Mouse (Mus musculus): ENCODE results near the gene Gsg1l. TPM values are rescaled to one million over a fixed set of nuclear protein-coding genes. Genes with fewer than 3 reads are reported as not detected.

Gsg1l gene
- total and polyA plus RNA-seq, 2 experiments from 2014 or later = 5.7 to 16.6 TPM

DNA sequence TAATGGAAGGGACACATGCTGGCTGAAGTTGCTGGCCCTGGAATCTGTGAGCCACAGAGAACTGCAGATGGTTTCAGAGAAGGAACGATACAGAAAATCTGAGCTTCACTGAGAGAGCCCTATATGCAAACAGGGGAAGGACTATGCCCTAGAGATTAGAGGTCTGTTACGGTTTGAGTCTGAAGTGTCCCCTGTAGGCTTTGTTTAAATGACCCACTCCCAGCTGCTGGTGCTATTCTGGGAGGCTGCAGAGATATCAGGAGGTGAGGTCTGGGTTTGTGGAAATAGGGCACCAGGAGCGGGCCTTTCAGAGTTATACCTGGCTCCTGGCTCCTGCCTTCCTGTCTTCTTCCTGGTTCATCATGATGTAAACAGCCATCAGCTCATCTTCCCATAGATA is 95.1 kb downstream of the Gsg1l start:
- H3K9me3 ChIP-seq (replicated peaks; ENCODE audit: control insufficient read depth, low read length) = no peaks in the 10 kb centered on the region
- H3K9ac ChIP-seq (replicated peaks; ENCODE audit: low read depth, low read length) = no peak overlapping the region
- TF ChIP-seq CTCF (IDR thresholded peaks at IDR 0.05; ENCODE audit: low read depth) (no peak), EP300 (IDR thresholded peaks at IDR 0.05; ENCODE audit: low read depth) (no peak)
- H3K4me2 ChIP-seq (ENCODE audit: low read depth, low read length) = no peak overlapping the region
- no peak overlapping the region for H3K4me3 ChIP-seq (ENCODE audit: low read depth, low read length)
- 32% methylated on average over 3 of the region's 3 CpGs for WGBS
- DNase-seq (ENCODE audit: low spot score) = peak; percentile 30
- peak; percentile 65; the same call in 1 of the 2 replicates for ATAC-seq (ENCODE audit: insufficient read depth, low read depth)
- H3K27ac ChIP-seq (ENCODE audit: low read depth) = peak overlapping the region; percentile 40; the same call in 1 of the 2 replicates
- H3K36me3 ChIP-seq (replicated peaks; ENCODE audit: control insufficient read depth, insufficient read depth, low read length) = no peaks in the 10 kb centered on the region
- peaks cover 7% of the 10 kb centered on the region; the same call in 1 of the 2 replicates for H3K4me1 ChIP-seq (ENCODE audit: control insufficient read depth, insufficient read depth)
- no peaks in the 10 kb centered on the region for H3K27me3 ChIP-seq (ENCODE audit: control insufficient read depth, insufficient read depth, low read length)

DNA sequence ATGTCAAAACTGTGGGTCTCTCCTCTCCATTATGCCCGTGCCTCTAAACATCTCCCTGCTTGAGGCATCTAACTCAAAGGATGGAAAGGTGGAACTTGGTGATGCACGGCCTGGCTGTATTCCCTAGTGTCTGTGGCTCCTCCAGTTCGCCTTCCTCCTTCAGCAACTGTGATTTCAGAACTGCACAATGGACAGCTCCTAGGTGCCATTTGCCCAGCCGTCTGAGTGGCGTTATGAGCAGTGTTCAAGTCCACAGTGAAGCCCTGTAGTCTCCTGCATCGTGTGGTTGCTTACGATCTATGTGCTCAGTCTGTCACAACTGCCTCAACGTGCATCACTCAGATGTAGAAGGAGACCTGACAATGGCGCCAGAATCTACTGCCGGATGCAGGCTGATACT is 96.6 kb downstream of the Gsg1l start:
- WGBS = 65% methylated on average over 10 of the region's 10 CpGs

DNA sequence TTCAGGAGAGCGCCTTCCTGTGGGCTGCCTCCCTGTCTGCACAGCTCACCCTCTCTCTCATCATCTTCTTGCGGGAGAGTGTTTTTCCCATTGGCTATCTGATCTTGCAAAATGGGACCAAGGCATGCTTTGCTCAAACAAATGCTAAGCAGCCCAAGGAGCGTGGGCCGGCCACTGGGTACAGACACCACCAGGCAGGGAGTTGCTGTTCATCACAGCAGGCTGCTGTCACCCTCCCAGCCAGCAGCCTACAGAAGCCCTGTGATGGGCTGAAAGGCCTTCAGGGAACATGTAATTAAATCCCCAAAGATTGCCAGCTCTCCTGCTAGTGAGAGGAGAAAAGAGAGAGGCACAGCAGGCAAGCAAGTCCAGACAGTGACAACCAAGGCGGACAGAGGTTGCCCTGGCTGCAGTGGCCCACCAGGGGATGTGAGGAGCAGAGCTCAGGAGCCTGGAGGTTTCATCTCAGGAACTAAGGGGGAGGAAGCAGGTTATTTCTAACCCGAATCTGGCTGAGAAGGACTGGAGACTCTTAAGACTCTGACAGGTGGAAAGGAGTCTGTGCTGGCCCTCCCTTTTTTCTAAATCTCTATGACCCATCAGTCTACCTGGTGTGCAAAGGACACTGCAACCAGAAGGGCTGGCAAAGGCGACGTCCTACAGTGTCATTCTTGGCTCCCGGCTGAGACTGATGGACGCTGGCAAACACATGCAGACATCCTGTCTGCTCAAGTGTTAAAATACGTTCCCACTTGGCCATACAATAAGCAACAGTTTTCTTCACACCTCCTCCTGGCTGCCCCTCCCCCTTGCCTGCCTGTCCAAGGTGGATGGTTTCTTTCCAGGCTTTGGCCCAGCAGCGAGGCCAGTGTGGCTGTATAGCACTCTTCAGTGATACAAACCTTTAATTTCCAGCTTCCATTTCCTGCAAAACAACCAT is 98.0 kb downstream of the Gsg1l start:
- no peaks in the 10 kb centered on the region for H3K9me3 ChIP-seq (replicated peaks; ENCODE audit: control insufficient read depth, low read length)
- H3K4me2 ChIP-seq (ENCODE audit: low read depth, low read length) = no peak overlapping the region
- H3K27me3 ChIP-seq (ENCODE audit: control insufficient read depth, insufficient read depth, low read length) = no peaks in the 10 kb centered on the region
- ATAC-seq (ENCODE audit: insufficient read depth, low read depth) (no peak), DNase-seq (ENCODE audit: low spot score) (no peak)
- no peak for TF ChIP-seq EP300 (IDR thresholded peaks at IDR 0.05; ENCODE audit: low read depth)
- no peak for TF ChIP-seq CTCF (IDR thresholded peaks at IDR 0.05; ENCODE audit: low read depth)
- no peak overlapping the region for H3K9ac ChIP-seq (replicated peaks; ENCODE audit: low read depth, low read length)
- H3K36me3 ChIP-seq (replicated peaks; ENCODE audit: control insufficient read depth, insufficient read depth, low read length) = no peaks in the 10 kb centered on the region
- H3K4me1 ChIP-seq (ENCODE audit: control insufficient read depth, insufficient read depth) = peaks cover 7% of the 10 kb centered on the region; the same call in 1 of the 2 replicates
- H3K4me3 ChIP-seq (ENCODE audit: low read depth, low read length) = no peak overlapping the region
- WGBS = 49% methylated on average over 12 of the region's 12 CpGs
- H3K27ac ChIP-seq (ENCODE audit: low read depth) = no peak overlapping the region

More for the DNA sequence above, 96.6 kb downstream of the Gsg1l start:
- no peak overlapping the region for H3K27ac ChIP-seq (ENCODE audit: low read depth)
- H3K9ac ChIP-seq (replicated peaks; ENCODE audit: low read depth, low read length) = no peak overlapping the region
- no peak overlapping the region for H3K4me2 ChIP-seq (ENCODE audit: low read depth, low read length)
- TF ChIP-seq CTCF (IDR thresholded peaks at IDR 0.05; ENCODE audit: low read depth) (no peak), EP300 (IDR thresholded peaks at IDR 0.05; ENCODE audit: low read depth) (no peak)
- H3K4me1 ChIP-seq (ENCODE audit: control insufficient read depth, insufficient read depth) = peaks cover 7% of the 10 kb centered on the region; the same call in 1 of the 2 replicates
- H3K4me3 ChIP-seq (ENCODE audit: low read depth, low read length) = no peak overlapping the region
- H3K36me3 ChIP-seq (replicated peaks; ENCODE audit: control insufficient read depth, insufficient read depth, low read length) = no peaks in the 10 kb centered on the region
- no peak for DNase-seq (ENCODE audit: low spot score)
- no peaks in the 10 kb centered on the region for H3K9me3 ChIP-seq (replicated peaks; ENCODE audit: control insufficient read depth, low read length)
- no peaks in the 10 kb centered on the region for H3K27me3 ChIP-seq (ENCODE audit: control insufficient read depth, insufficient read depth, low read length)
- no peak for ATAC-seq (ENCODE audit: insufficient read depth, low read depth)

DNA sequence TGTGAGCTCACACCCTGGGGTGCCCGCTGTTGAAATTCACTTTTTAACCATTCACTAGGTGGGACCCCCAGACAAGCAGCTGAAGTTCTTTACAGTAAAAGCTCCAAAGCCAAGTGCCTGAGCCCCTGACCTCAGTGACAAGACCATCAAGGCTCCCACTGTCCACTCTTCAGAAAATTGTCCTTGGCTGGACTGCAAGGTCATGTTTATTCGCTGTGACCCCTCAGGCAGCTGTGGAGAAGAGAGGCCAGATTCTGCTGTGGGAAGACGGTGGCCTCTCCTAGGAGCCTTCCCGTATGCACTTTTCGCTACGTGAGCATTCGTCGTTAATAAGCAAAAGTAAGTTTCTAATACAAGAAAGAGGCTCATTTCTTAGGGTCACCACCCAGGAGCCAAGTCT is 102.6 kb downstream of the Gsg1l start:
- TF ChIP-seq CTCF (IDR thresholded peaks at IDR 0.05; ENCODE audit: low read depth) = no peak
- no peak for TF ChIP-seq EP300 (IDR thresholded peaks at IDR 0.05; ENCODE audit: low read depth)
- 79% methylated on average over 8 of the region's 8 CpGs for WGBS
- DNase-seq (ENCODE audit: low spot score) (no peak), ATAC-seq (ENCODE audit: insufficient read depth, low read depth) (no peak)
- Histone ChIP-seq H3K27me3 (ENCODE audit: control insufficient read depth, insufficient read depth, low read length) (no peaks in the 10 kb centered on the region), H3K9ac (replicated peaks; ENCODE audit: low read depth, low read length) (no peak overlapping the region), H3K36me3 (replicated peaks; ENCODE audit: control insufficient read depth, insufficient read depth, low read length) (no peaks in the 10 kb centered on the region), H3K4me1 (ENCODE audit: control insufficient read depth, insufficient read depth) (no peaks in the 10 kb centered on the region), H3K4me2 (ENCODE audit: low read depth, low read length) (no peak overlapping the region), H3K27ac (ENCODE audit: low read depth) (no peak overlapping the region), H3K9me3 (replicated peaks; ENCODE audit: control insufficient read depth, low read length) (no peaks in the 10 kb centered on the region), H3K4me3 (ENCODE audit: low read depth, low read length) (no peak overlapping the region)

DNA sequence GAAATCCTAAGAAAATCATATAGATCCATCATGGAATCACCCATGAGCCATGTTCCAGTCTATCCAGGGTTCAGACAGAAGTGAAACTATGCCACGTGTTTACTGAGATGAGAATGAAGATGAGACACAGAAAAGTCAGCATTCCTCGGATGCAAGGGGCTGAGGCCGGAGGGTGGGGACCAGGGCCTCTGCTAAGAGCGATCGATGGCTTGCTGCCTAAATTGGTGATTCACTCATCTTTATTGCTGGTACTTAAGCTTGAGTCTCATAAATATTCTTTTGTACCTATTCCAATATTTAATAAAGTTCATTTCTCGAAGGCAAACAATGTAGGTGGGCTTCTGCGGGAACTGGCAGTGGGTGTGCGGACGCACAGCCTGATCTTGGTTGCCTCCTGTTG is 105.5 kb downstream of the Gsg1l start:
- Histone ChIP-seq H3K36me3 (replicated peaks; ENCODE audit: control insufficient read depth, insufficient read depth, low read length) (no peaks in the 10 kb centered on the region), H3K4me1 (ENCODE audit: control insufficient read depth, insufficient read depth) (peaks cover 19% of the 10 kb centered on the region), H3K4me2 (ENCODE audit: low read depth, low read length) (no peak overlapping the region), H3K9ac (replicated peaks; ENCODE audit: low read depth, low read length) (no peak overlapping the region), H3K9me3 (replicated peaks; ENCODE audit: control insufficient read depth, low read length) (no peaks in the 10 kb centered on the region), H3K27ac (ENCODE audit: low read depth) (no peak overlapping the region), H3K27me3 (ENCODE audit: control insufficient read depth, insufficient read depth, low read length) (no peaks in the 10 kb centered on the region), H3K4me3 (ENCODE audit: low read depth, low read length) (no peak overlapping the region)
- WGBS = 85% methylated on average over 9 of the region's 9 CpGs
- DNase-seq (ENCODE audit: low spot score) = no peak
- no peak for TF ChIP-seq CTCF (IDR thresholded peaks at IDR 0.05; ENCODE audit: low read depth)
- no peak for TF ChIP-seq EP300 (IDR thresholded peaks at IDR 0.05; ENCODE audit: low read depth)
- no peak for ATAC-seq (ENCODE audit: insufficient read depth, low read depth)
